Mouse (Mus musculus): Measurements from ENCODE around the gene Tspo.

Tspo gene

GRCm38 (mm10) chr15:83541647-83542287 lies 21.6 kb upstream of the Tspo start:
- no peak for DNase-seq (ENCODE audit: extremely low spot score, low read depth, low spot score)

- no peak for DNase-seq (ENCODE audit: extremely low spot score, low read depth, low spot score)
These were observed 17.4 kb upstream of the Tspo start for GRCm38 (mm10) chr15:83546029-83546428.

GRCm38 (mm10) chr15:83547144-83547543 lies 16.2 kb upstream of the Tspo start:
- DNase-seq (ENCODE audit: extremely low spot score, low read depth, low spot score): no peak

- no peak for DNase-seq (ENCODE audit: extremely low spot score, low read depth, low spot score)
These were observed 13.3 kb upstream of the Tspo start for GRCm38 (mm10) chr15:83550137-83550536.

GRCm38 (mm10) chr15:83553831-83554230 lies 9.6 kb upstream of the Tspo start:
- DNase-seq (ENCODE audit: extremely low spot score, low read depth, low spot score): no peak

- DNase-seq (ENCODE audit: extremely low spot score, low read depth, low spot score): peak; percentile 47
These were observed 8.0 kb upstream of the Tspo start for GRCm38 (mm10) chr15:83555161-83555974.

GRCm38 (mm10) chr15:83560941-83561477 lies 2.4 kb upstream of the Tspo start:
- DNase-seq (ENCODE audit: extremely low spot score, low read depth, low spot score): no peak

GRCm38 (mm10) chr15:83562626-83563270 lies 644 bp upstream of the Tspo start:
- DNase-seq (ENCODE audit: extremely low spot score, low read depth, low spot score): no peak

- DNase-seq (ENCODE audit: extremely low spot score, low read depth, low spot score): no peak
These were observed 662 bp downstream of the Tspo start for GRCm38 (mm10) chr15:83563857-83564651.

- no peak for DNase-seq (ENCODE audit: extremely low spot score, low read depth, low spot score)
These were observed 2.0 kb downstream of the Tspo start for GRCm38 (mm10) chr15:83565434-83565833.

GRCm38 (mm10) chr15:83566006-83566405 lies 2.6 kb downstream of the Tspo start:
- no peak for DNase-seq (ENCODE audit: extremely low spot score, low read depth, low spot score)

GRCm38 (mm10) chr15:83567728-83568127 lies 4.3 kb downstream of the Tspo start:
- no peak for DNase-seq (ENCODE audit: extremely low spot score, low read depth, low spot score)

GRCm38 (mm10) chr15:83568544-83568943 lies 5.2 kb downstream of the Tspo start:
- no peak for DNase-seq (ENCODE audit: extremely low spot score, low read depth, low spot score)

GRCm38 (mm10) chr15:83569682-83570081 lies 6.3 kb downstream of the Tspo start:
- no peak for DNase-seq (ENCODE audit: extremely low spot score, low read depth, low spot score)

- no peak for DNase-seq (ENCODE audit: extremely low spot score, low read depth, low spot score)
These were observed 7.2 kb downstream of the Tspo start for GRCm38 (mm10) chr15:83570641-83571040.

GRCm38 (mm10) chr15:83571636-83572035 lies 8.2 kb downstream of the Tspo start:
- DNase-seq (ENCODE audit: extremely low spot score, low read depth, low spot score): no peak

- DNase-seq (ENCODE audit: extremely low spot score, low read depth, low spot score): no peak
These were observed 8.7 kb downstream of the Tspo start for GRCm38 (mm10) chr15:83572132-83572531.

GRCm38 (mm10) chr15:83573606-83574005 lies 10.2 kb downstream of the Tspo start:
- no peak for DNase-seq (ENCODE audit: extremely low spot score, low read depth, low spot score)

- DNase-seq (ENCODE audit: extremely low spot score, low read depth, low spot score): no peak
These were observed 11.4 kb downstream of the Tspo start for GRCm38 (mm10) chr15:83574731-83575351.

- no peak for DNase-seq (ENCODE audit: extremely low spot score, low read depth, low spot score)
These were observed 12.2 kb downstream of the Tspo start for GRCm38 (mm10) chr15:83575543-83575942.

Data from hindlimb bud, embryonic 11.5 days (tissue).